ENCODE assay signal across 8 mouse cellular contexts in genomic region chr10:26772624-26773540, GRCm38 (mm10). TPM values are rescaled to one million over a fixed set of nuclear protein-coding genes. Genes with fewer than 3 reads are reported as not detected.
DNase-seq lines count a peak whose midpoint lies in the region; ATAC-seq and TF ChIP-seq lines count a peak whose summit lies in the region.

No protein-coding gene starts in this region.

- peak overlapping the region; percentile 80 for H3K4me2 ChIP-seq in forebrain, embryonic 15.5 days (replicated peaks)

- peak overlapping the region; percentile 49 for H3K9ac ChIP-seq in forebrain, embryonic 15.5 days (replicated peaks)

- no peak for TF ChIP-seq CTCF in lung, adult 2 months (IDR thresholded peaks at IDR 0.05; ENCODE audit: insufficient read depth, low read length)

- H3K4me3 ChIP-seq in forebrain, embryonic 15.5 days: peak overlapping the region; percentile 54
- H3K4me3 ChIP-seq in lung, adult 2 months (replicated peaks; ENCODE audit: extremely low read depth, low read depth, low read length): peak overlapping the region; percentile 86

- H3K36me3 ChIP-seq in forebrain, embryonic 15.5 days: no peaks in the 10 kb centered on the region

- no peaks in the 10 kb centered on the region for H3K27me3 ChIP-seq in forebrain, embryonic 15.5 days

- no peaks in the 10 kb centered on the region for H3K9me3 ChIP-seq in forebrain, embryonic 15.5 days

- peak; percentile 29 for DNase-seq in ES-CJ7 (ENCODE audit: low read depth, low spot score)
- DNase-seq in heart, postnatal 25 days (ENCODE audit: low spot score): peak; percentile 46
- DNase-seq in layer of hippocampus, adult 18-20 months (ENCODE audit: low spot score in 2 of 2): peak; percentile 32
- peak; percentile 76 for DNase-seq in lung, adult 2 months
- DNase-seq in ovary, adult 18-20 months (ENCODE audit: low spot score): peak; percentile 82
- peak; percentile 42 for DNase-seq in thymus, postnatal 14 days

- peaks cover 18% of the 10 kb centered on the region for H3K4me1 ChIP-seq in forebrain, embryonic 15.5 days
- H3K4me1 ChIP-seq in lung, adult 2 months (ENCODE audit: control insufficient read depth, insufficient read depth, low read length): peaks cover 8% of the 10 kb centered on the region; the same call in 1 of the 2 replicates

- TF ChIP-seq POLR2A in lung, adult 2 months (IDR thresholded peaks at IDR 0.05; ENCODE audit: borderline replicate concordance, extremely low read depth, low read depth, low read length): no peak

- WGBS in forebrain, embryonic 15.5 days: under 1% methylated on average over 22 of the region's 22 CpGs
- WGBS in lung, adult 2 months: under 1% methylated on average over 22 of the region's 22 CpGs

- intact Hi-C loops in heart, postnatal 25 days (cut with DNase I): loop anchor here (2.0 to 5.0 kb wide), 2 partner anchors 24 to 54 kb away; no protein-coding TSS in a partner anchor

- H3K27ac ChIP-seq in forebrain, embryonic 15.5 days (replicated peaks): peak overlapping the region; percentile 83

- peak; percentile 72 for ATAC-seq in cerebellum, adult (ENCODE audit: insufficient number of reproducible peaks, low FRiP score, low TSS enrichment)
- peak; percentile 88 for ATAC-seq in forebrain, embryonic 15.5 days (replicated peaks)

RNA-seq across cellular contexts. Expression of gene Arhgap18, which starts 19.7 kb away (rescaled TPM):
- 14.1 and 14.4 TPM in 2 replicates for polyA plus RNA-seq in forebrain, embryonic 15.5 days (2015; fragmentation: Nextera tagmentation; extraction: Ambion mirVana)
- total RNA-seq in heart, postnatal 25 days (2021): 10 to 100 TPM; 18.2 to 22.6 TPM
- 1 to 10 TPM; 3.8 to 6.9 TPM for total RNA-seq in layer of hippocampus, adult 18-20 months (2021)
- 2.5 and 3.9 TPM in 2 replicates for polyA plus RNA-seq in lung, adult 2 months (2012; rRNA removed)

Comparison
In these comparisons a context has a peak if more than half of its experiments do, and no peak if none do; other contexts are left out.
1. Peak in every context shown above with its lines: DNase-seq, ATAC-seq, H3K4me3 ChIP-seq and H3K27ac ChIP-seq.
2. DNase-seq: peak in every context shown above with its lines; median percentile 82 in ovary, adult 18-20 months; 76 in lung, adult 2 months; 46 in heart, postnatal 25 days; 42 in thymus, postnatal 14 days; 32 in layer of hippocampus, adult 18-20 months; 29 in ES-CJ7.